Mouse (Mus musculus) cerebellum, postnatal 10 days (tissue): ENCODE data around the gene Insr.
"Not testable (repeated sequence)": the region's sequence is repeated elsewhere in the genome, so short reads cannot be mapped to it uniquely, and the experiment has no call there.

Experiments used
- DNase-seq, 2 experiments: peaks; one replicate each; pipeline ENCODE4 v3.0.0; 2021; ENCODE audit warnings: mixed read lengths in 2 of 2

The Insr gene

DNA sequence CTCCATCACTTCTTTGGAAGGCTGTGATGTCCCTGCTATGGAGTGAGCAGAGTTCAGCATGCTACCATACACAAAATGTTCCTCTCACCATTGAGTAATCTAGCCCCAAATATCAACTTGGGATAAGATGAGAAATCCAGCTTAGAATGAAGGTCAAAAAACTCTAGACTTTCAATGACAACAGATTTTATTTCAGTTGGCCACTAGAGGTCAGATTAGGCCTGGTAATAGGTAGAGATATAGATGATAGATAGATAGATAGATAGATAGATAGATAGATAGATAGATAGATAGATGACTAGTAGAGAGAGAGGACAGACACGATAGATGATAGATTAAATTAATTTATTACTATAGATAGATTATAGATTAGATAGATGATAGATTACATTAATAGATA lies 99.5 kb downstream of the Insr start:
- peak; percentile 19 to 52 for DNase-seq

DNA sequence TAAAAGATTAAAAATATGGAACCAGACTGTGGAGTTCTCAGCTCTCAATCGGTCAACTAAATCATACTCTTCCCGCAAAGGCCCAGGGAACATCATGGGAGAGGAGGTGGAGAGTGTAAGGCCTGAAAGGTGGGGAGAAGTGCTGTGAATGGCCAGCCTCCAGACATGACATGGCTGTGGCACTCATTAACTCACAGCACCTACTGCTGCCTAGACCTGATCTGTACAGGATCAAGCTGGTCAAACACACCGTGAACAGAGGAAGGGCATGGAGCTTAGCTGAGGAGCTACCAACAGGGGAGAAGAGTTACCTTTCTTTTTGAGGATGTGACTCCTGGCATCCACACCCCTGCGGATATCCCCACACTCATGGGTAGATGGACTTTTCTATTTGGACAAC lies 102.0 kb downstream of the Insr start:
- no peak for DNase-seq

DNA sequence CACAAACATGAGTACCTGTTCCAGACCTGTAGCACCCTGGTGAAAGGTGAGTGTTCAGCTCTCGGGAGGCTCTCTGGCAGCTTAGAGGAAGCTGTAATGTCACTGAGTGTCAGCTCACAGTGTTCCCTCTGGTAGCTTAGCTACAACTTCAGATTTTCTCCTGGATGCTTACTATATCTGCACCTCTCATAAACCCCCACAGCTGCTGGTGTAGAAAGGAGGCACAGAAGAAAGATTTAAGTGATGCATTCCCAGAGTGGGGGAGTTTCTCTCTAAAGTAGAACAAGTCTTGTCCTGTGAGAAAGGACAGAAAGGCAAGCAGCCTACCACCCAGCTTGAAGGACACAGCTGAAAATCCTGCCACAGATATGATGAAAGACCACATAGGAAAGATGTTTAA lies 107.2 kb downstream of the Insr start:
- DNase-seq: no peak

DNA sequence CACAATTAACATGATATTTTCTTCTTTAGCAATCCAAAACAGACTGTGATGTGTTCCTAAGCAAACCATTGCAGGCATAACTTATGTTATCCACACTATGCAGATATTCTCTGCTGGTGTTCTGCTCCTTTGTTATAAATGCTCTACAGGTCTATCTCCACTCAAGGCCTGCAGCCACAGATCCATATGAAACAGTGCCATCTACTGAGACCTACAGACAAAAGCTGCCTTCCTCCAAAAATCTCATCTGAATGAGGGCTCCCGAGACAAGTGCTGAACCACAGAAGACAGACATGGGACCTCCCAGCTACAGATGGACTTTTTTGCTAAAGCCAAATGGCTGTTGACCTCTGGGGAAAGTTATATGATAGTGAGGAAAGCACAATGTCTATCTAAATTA lies 132.9 kb downstream of the Insr start:
- no peak for DNase-seq

DNA sequence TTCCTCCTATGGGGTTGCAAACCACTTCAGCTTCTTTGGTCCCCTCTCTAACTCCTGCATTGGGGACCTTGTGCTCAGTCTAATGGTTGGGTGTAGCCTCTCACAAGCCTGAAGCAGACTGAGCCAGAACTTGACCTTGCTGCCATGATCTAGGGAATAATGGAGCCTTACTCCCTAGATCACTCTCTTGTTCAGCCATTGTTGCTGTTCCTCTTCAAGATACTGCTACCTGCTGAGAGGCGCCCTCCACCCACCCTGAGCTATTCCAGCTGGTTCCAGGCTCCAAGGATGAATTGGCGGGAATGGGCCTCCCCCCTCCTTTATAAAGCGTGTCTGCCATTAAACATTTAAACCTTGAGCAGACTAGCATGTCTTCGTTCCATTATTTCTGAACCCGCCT lies 179.0 kb downstream of the Insr start:
- DNase-seq: not testable (repeated sequence)
